In the genomic region with DNA sequence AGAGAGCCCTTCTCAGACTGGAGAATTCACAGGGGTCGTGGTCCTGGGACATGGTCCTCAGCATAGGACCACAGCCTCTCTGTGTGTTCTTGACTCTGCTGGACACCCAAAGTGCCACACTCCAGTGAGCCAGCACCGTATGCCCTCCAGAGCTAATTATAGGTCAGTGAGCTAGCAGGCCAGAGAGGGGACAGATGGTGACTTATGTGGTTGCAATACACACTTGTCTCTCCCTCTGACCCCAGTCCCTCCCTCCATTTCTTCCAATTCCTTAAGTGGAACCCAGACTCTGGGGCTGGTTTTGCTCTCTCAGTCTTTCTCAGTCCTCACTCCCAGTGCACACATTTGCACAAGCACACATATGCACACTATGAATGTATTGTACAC, we compare ENCODE assay signal across 14 mouse cellular contexts. TPM values are rescaled to one million over a fixed set of nuclear protein-coding genes. Genes with fewer than 3 reads are reported as not detected.
DNase-seq lines count a peak whose midpoint lies in the region; ATAC-seq lines count a peak whose summit lies in the region.
"Had no signal": no experiment of that assay in that cellular context is flagged by ENCODE, and none has a peak within 500 bp of the region (broad histone marks: within the 10 kb centered on the region; RNA-seq: fewer than 3 reads in every experiment).

No protein-coding gene starts in this region.

- H3K27me3 ChIP-seq in heart, embryonic 15.5 days: no peaks in the 10 kb centered on the region
- H3K27me3 ChIP-seq in forebrain, embryonic 15.5 days: no peaks in the 10 kb centered on the region

- peak overlapping the region; percentile 65 for H3K4me3 ChIP-seq in heart, embryonic 15.5 days
- H3K4me3 ChIP-seq in forebrain, embryonic 15.5 days: no peak overlapping the region

- H3K36me3 ChIP-seq in heart, embryonic 15.5 days: peaks cover 8% of the 10 kb centered on the region
- peaks cover 16% of the 10 kb centered on the region for H3K36me3 ChIP-seq in forebrain, embryonic 15.5 days

- ATAC-seq in heart, embryonic 15.5 days (replicated peaks; ENCODE audit: insufficient number of reproducible peaks, insufficient read depth, low FRiP score, low read depth): no peak; the same call in 1 of the 2 replicates
- ATAC-seq in forebrain, embryonic 15.5 days (replicated peaks): no peak

- H3K4me2 ChIP-seq in heart, embryonic 15.5 days: peak overlapping the region; percentile 94
- no peak overlapping the region for H3K4me2 ChIP-seq in forebrain, embryonic 15.5 days (replicated peaks)

- intact Hi-C loops in heart, postnatal 14 days (cut with DNase I): no loop called here

- WGBS in heart, embryonic 15.5 days: 39% methylated on average over 2 of the region's 2 CpGs
- 80% methylated on average over 2 of the region's 2 CpGs for WGBS in forebrain, embryonic 15.5 days

- H3K9ac ChIP-seq in heart, embryonic 15.5 days: no peak overlapping the region
- H3K9ac ChIP-seq in forebrain, embryonic 15.5 days (replicated peaks): no peak overlapping the region

- DNase-seq in heart, adult 18-20 months: peak; percentile 32 to 43
- no peak for DNase-seq in heart, postnatal 14 days
- DNase-seq in urinary bladder, adult 2 months (ENCODE audit: low spot score): peak; percentile 17
- DNase-seq in urinary bladder, adult 18-20 months (ENCODE audit: low spot score in 2 of 2): no peak
- DNase-seq in frontal cortex, postnatal 10 days (ENCODE audit: low spot score in 2 of 2): no peak
- no peak for DNase-seq in spleen, adult 12 weeks (ENCODE audit: low spot score)
- DNase-seq: adrenal gland, adult 8-10 months; kidney, postnatal 14 days; lung, postnatal 10 days had no signal

- H3K9me3 ChIP-seq in heart, embryonic 15.5 days (replicated peaks): no peaks in the 10 kb centered on the region
- no peaks in the 10 kb centered on the region for H3K9me3 ChIP-seq in forebrain, embryonic 15.5 days

- H3K4me1 ChIP-seq in heart, embryonic 15.5 days (replicated peaks): peaks cover 68% of the 10 kb centered on the region
- peaks cover 14% of the 10 kb centered on the region; the same call in 1 of the 2 replicates for H3K4me1 ChIP-seq in forebrain, embryonic 15.5 days

- peak overlapping the region; percentile 84 for H3K27ac ChIP-seq in heart, embryonic 15.5 days
- H3K27ac ChIP-seq in forebrain, embryonic 15.5 days (replicated peaks): no peak overlapping the region

RNA-seq across cellular contexts. Expression of a gene that starts 9.5 kb away (rescaled TPM):
- total RNA-seq in heart, adult 18-20 months (2021): 1 to 10 TPM; 1.1 to 1.5 TPM
- total RNA-seq in heart, postnatal 14 days (2021): 1 to 10 TPM; 2.8 to 3.5 TPM
- 8.4 and 8.6 TPM in 2 replicates for polyA plus RNA-seq in urinary bladder, adult 2 months (2012; rRNA removed)
- polyA plus RNA-seq in heart, embryonic 15.5 days (2015; fragmentation: Nextera tagmentation; extraction: Ambion mirVana): 9.7 and 10.3 TPM in 2 replicates
- polyA plus RNA-seq in forebrain, embryonic 15.5 days (2015; fragmentation: Nextera tagmentation; extraction: Ambion mirVana): 9.3 and 11.3 TPM in 2 replicates

RNA-seq across cellular contexts. Expression of a gene that starts 19.5 kb away (rescaled TPM):
- 10 to 100 TPM; 11.1 to 14.2 TPM for total RNA-seq in heart, adult 18-20 months (2021)
- 10 to 100 TPM; 22.6 to 22.8 TPM for total RNA-seq in heart, postnatal 14 days (2021)
- polyA plus RNA-seq in urinary bladder, adult 2 months (2012; rRNA removed): 55.4 and 57.5 TPM in 2 replicates
- 53.0 and 58.1 TPM in 2 replicates for polyA plus RNA-seq in heart, embryonic 15.5 days (2015; fragmentation: Nextera tagmentation; extraction: Ambion mirVana)
- 139 and 150 TPM in 2 replicates for polyA plus RNA-seq in forebrain, embryonic 15.5 days (2015; fragmentation: Nextera tagmentation; extraction: Ambion mirVana)

RNA-seq across cellular contexts. Expression of a gene that starts 43.5 kb away (rescaled TPM):
- total RNA-seq in heart, adult 18-20 months (2021): not detected
- not detected for total RNA-seq in heart, postnatal 14 days (2021)
- not detected in 2 replicates for polyA plus RNA-seq in urinary bladder, adult 2 months (2012; rRNA removed)
- polyA plus RNA-seq in heart, embryonic 15.5 days (2015; fragmentation: Nextera tagmentation; extraction: Ambion mirVana): not detected in 2 replicates
- polyA plus RNA-seq in forebrain, embryonic 15.5 days (2015; fragmentation: Nextera tagmentation; extraction: Ambion mirVana): not detected in 2 replicates
- total RNA-seq: adrenal gland, adult 8-10 months; common myeloid progenitor, adult 5-6 weeks had no signal
- polyA plus RNA-seq: limb, embryonic 11.5 days; stomach, embryonic 14.5 days had no signal

RNA-seq across cellular contexts. Expression of a gene that starts 52.5 kb away (rescaled TPM):
- total RNA-seq in heart, adult 18-20 months (2021): not detected
- not detected for total RNA-seq in heart, postnatal 14 days (2021)
- not detected in 2 replicates for polyA plus RNA-seq in urinary bladder, adult 2 months (2012; rRNA removed)
- 0.98 and 2.0 TPM in 2 replicates for polyA plus RNA-seq in heart, embryonic 15.5 days (2015; fragmentation: Nextera tagmentation; extraction: Ambion mirVana)
- polyA plus RNA-seq in forebrain, embryonic 15.5 days (2015; fragmentation: Nextera tagmentation; extraction: Ambion mirVana): 0.22 TPM in 1 of 2 replicates, not detected in the other
- total RNA-seq: adrenal gland, adult 8-10 months; common myeloid progenitor, adult 5-6 weeks had no signal

Comparison
In these comparisons a context has a peak if more than half of its experiments do, and no peak if none do; other contexts are left out.
1. DNase-seq: peak in heart, adult 18-20 months (2 of 2) and urinary bladder, adult 2 months (single experiment); none in heart, postnatal 14 days (0 of 2), urinary bladder, adult 18-20 months (0 of 2), frontal cortex, postnatal 10 days (0 of 2) and spleen, adult 12 weeks (single experiment).